Mouse (Mus musculus) neural tube, embryonic 13.5 days (tissue): ENCODE measurements around the gene Kcnk4. TPM values are rescaled to one million over a fixed set of nuclear protein-coding genes. Genes with fewer than 3 reads are reported as not detected.

Experiments
- ATAC-seq: fragments of 200-750 bp; cut with Nextera tagmentation; 2 replicates; pipeline ENCODE4 v1.8.0; 2017; ENCODE audit warnings: low read depth, mild to moderate bottlenecking, moderate TSS enrichment, moderate library complexity
- H3K27ac ChIP-seq: fragments of 300-500 bp; sonication (generic); replicated peaks from 2 replicates; pipeline ENCODE4 v1.5.1; 2015; ENCODE audit warnings: moderate library complexity, mild to moderate bottlenecking, inconsistent platforms
- H3K27me3 ChIP-seq: fragments of 300-500 bp; sonication (generic); 2 replicates; pipeline ENCODE4 v1.6.1; 2015; ENCODE audit warnings: mild to moderate bottlenecking, inconsistent platforms
- H3K36me3 ChIP-seq: fragments of 300-500 bp; sonication (generic); 2 replicates; pipeline ENCODE4 v1.6.1; 2015; ENCODE audit warnings: mild to moderate bottlenecking, inconsistent platforms
- H3K4me1 ChIP-seq: fragments of 300-500 bp; sonication (generic); replicated peaks from 2 replicates; pipeline ENCODE4 v1.6.1; 2015; ENCODE audit warnings: inconsistent platforms
- H3K4me2 ChIP-seq: fragments of 300-500 bp; sonication (generic); 2 replicates; pipeline ENCODE4 v1.6.1; 2015; ENCODE audit warnings: inconsistent platforms, mild to moderate bottlenecking, moderate library complexity
- H3K4me3 ChIP-seq: fragments of 300-500 bp; sonication (generic); 2 replicates; pipeline ENCODE4 v1.5.1; 2015; ENCODE audit warnings: mild to moderate bottlenecking, inconsistent platforms
- H3K9ac ChIP-seq: fragments of 300-500 bp; sonication (generic); 2 replicates; pipeline ENCODE4 v1.6.1; 2015; ENCODE audit warnings: moderate library complexity, mild to moderate bottlenecking, inconsistent platforms
- H3K9me3 ChIP-seq: fragments of 300-500 bp; sonication (generic); 2 replicates; pipeline ENCODE4 v1.6.1; 2016; ENCODE audit warnings: inconsistent platforms
- WGBS: fragments of 180-500 bp; shearing (Covaris S2); methylation state at CpG from one replicate; pipeline ENCODE4 v1.1.7; 2015; 5-methylcytosine and 5-hydroxymethylcytosine counted together
- polyA plus RNA-seq: library from polyadenylated mRNA; unstranded; fragments of >200 nt; fragmentation: Nextera tagmentation; extraction: Ambion mirVana; gene quantifications from 2 replicates; pipeline ENCODE4 v1.2.1, GENCODE M21; 2015

Gene Kcnk4
- polyA plus RNA-seq, 1 experiment from 2014 or later, result 5.2 TPM

DNA sequence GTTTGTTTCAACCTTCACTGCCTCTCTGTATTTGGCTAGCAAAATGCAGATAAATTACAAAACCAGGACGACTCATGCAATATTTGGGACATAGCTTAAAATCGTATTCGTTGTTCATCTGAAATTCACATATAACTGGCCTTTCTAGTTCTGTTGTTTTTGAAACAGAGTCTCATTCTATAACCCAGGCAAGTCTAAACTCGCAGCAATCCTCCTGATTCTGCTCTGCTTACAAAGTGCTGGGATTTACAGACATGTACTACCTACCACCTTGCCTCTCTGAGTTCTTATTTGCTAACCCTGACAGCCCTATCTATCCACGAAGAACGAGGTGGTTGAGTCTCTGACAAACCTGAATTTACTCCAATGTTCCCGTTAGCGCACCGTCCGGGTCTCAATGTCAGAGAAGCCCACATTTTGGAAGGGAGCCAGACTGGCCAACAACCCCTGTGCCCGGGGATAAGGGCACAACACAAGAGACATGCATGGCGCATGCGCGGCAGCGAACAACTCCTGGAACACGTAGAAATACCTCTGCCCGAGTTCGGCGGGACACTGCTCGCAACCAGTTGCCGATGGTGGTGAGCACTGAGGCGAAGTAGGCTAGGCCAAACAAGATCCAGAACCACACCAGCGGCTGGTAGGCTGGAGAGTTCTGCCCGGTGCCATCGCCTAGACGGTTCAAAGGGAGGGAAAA lies 7.6 kb downstream of the Kcnk4 start:
- H3K4me1 ChIP-seq, result peaks cover 28% of the 10 kb centered on the region
- H3K9me3 ChIP-seq, result no peaks in the 10 kb centered on the region
- 14% methylated on average over 26 of the region's 26 CpGs for WGBS
- no peak overlapping the region for H3K27ac ChIP-seq
- no peak overlapping the region for H3K9ac ChIP-seq
- H3K36me3 ChIP-seq, result no peaks in the 10 kb centered on the region
- peak overlapping the region; percentile 43 for H3K4me2 ChIP-seq
- peaks cover 88% of the 10 kb centered on the region for H3K27me3 ChIP-seq
- no peak for ATAC-seq
- H3K4me3 ChIP-seq, result peak overlapping the region; percentile 14; the same call in 1 of the 2 replicates

GRCm38 (mm10) chr19:6925611-6926329 lies 8.5 kb downstream of the Kcnk4 start:
- H3K27ac ChIP-seq, result no peak overlapping the region
- peaks cover 79% of the 10 kb centered on the region for H3K27me3 ChIP-seq
- H3K4me2 ChIP-seq, result peak overlapping the region; percentile 34
- H3K4me3 ChIP-seq, result peak overlapping the region; percentile 24
- 6% methylated on average over 40 of the region's 40 CpGs for WGBS
- H3K36me3 ChIP-seq, result no peaks in the 10 kb centered on the region
- ATAC-seq, result no peak
- no peaks in the 10 kb centered on the region for H3K9me3 ChIP-seq
- H3K9ac ChIP-seq, result 0 out of 2 replicates have a peak overlapping the region, but pooled peaks have one; percentile 31
- peaks cover 32% of the 10 kb centered on the region for H3K4me1 ChIP-seq

- H3K4me2 ChIP-seq, result peak within 1 kb of the TSS; percentile 34
- H3K4me3 ChIP-seq, result peak within 1 kb of the TSS; percentile 24
- H3K27me3 ChIP-seq, result peaks cover 75% of the 10 kb centered on the region
- peak within 1 kb of the TSS; percentile 31; the same call in 1 of the 2 replicates for H3K9ac ChIP-seq
- H3K27ac ChIP-seq, result no peak within 1 kb of the TSS
- no peaks in the 10 kb centered on the region for H3K9me3 ChIP-seq
- H3K36me3 ChIP-seq, result no peaks in the 10 kb centered on the region
- H3K4me1 ChIP-seq, result peaks cover 37% of the 10 kb centered on the region
- no peak for ATAC-seq
- WGBS, result 2% methylated on average over 9 of the region's 9 CpGs
Observed at GRCm38 (mm10) chr19:6925307-6925573, 9.1 kb downstream of the Kcnk4 start, which contains the start of gene Catsperz. Gene Catsperz (minus strand): TSS chr19:6925380.

DNA sequence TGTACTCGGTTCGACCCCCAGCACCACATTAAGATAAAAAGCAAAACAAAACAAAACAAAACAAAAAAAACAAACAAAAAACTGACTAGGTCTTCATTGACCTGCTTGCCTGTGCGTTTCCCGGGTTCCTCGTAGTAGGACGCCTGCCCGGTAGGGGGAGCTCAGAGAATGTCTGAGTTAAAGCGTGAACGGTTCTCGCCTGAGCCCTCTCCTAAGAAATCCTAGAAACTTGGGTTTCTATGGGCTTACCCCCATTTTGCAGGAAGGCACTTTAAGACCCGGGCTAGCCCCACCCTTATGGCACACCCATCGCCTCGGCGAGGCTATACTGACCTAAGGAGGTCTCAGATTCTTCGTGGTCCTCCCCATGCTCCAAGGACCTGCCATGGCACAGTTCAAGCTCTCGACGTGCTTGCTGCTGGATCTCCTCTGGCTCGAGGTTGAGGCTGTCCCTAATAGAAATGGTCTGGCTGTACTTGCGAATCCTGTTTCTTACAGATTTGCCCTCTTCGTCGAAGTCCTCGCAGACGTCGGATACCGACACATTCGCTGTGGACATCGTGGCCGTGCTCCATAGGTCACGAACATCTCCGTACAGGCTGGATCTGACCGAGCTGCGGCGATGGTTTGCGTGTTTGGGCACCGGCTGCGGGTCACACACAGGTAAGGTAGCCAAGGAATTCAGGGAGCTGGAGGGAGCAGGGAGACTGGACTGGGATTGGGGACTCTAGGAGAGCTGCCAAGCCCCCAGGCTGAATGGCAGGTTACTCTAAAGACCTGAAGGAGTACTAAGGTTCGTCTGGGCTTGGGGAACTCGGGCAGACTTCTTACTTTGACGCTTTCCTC lies 9.6 kb downstream of the Kcnk4 start:
- peak overlapping the region; percentile 24 for H3K4me3 ChIP-seq
- H3K27ac ChIP-seq, result no peak overlapping the region
- peaks cover 43% of the 10 kb centered on the region for H3K4me1 ChIP-seq

DNA sequence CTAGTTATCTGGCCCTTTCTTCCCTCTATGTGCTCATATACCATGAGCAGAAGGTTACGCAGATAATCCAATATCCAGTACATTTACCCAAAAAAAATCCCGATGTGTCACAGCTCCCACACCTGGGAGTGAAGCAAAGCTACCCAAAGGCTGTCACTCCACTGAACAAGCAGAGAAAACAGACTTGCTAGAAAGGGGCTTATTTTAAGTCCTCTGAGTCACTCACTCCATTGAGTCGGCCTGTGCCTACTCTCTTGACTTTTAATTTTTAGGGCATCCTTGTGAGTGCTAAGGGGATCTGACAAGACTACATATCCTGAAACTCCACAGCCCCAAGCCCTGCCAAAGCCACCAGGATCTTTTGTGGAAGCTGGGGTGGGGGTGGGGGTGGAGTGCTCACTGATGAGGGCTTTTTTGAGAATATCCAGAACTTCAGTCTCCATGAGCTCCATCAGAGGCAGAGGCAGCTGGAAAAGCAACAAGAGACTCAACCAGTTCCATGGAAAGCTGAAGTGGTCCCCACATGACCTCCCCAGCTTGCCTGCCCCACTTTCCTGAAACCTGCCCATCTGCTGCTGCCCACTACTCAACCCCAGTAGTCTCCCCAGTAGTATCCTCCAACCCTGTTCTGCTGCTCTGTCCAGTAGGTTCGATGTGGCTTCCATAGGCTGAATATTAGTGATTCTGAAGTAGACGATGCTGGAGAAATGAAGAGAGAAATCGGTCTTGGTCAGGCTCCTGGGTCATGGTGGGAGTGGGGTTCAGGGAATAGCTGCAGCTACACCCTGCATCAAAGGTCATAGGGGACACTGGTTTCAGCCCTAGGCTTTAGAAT lies 11.2 kb downstream of the Kcnk4 start:
- peak overlapping the region; percentile 97 for H3K4me2 ChIP-seq
- peaks cover 57% of the 10 kb centered on the region for H3K27me3 ChIP-seq
- peak overlapping the region; percentile 75; the same call in 1 of the 2 replicates for H3K4me3 ChIP-seq
- ATAC-seq, result no peak
- H3K36me3 ChIP-seq, result no peaks in the 10 kb centered on the region
- H3K9ac ChIP-seq, result no peak overlapping the region
- no peaks in the 10 kb centered on the region for H3K9me3 ChIP-seq
- H3K27ac ChIP-seq, result no peak overlapping the region
- peaks cover 47% of the 10 kb centered on the region for H3K4me1 ChIP-seq
- 70% methylated on average over 6 of the region's 6 CpGs for WGBS

More for the DNA sequence above, 9.6 kb downstream of the Kcnk4 start:
- Histone ChIP-seq H3K9me3 (no peaks in the 10 kb centered on the region), H3K4me2 (peak overlapping the region; percentile 34), H3K36me3 (no peaks in the 10 kb centered on the region), H3K9ac (peak overlapping the region; percentile 31; the same call in 1 of the 2 replicates), H3K27me3 (peaks cover 70% of the 10 kb centered on the region)
- no peak for ATAC-seq
- WGBS, result 2% methylated on average over 39 of the region's 39 CpGs

- Histone ChIP-seq H3K9ac (peak within 1 kb of the TSS; percentile 91), H3K4me2 (peak within 1 kb of the TSS; percentile 97), H3K27me3 (peaks cover 45% of the 10 kb centered on the region), H3K27ac (peak within 1 kb of the TSS; percentile 92), H3K36me3 (no peaks in the 10 kb centered on the region), H3K9me3 (no peaks in the 10 kb centered on the region), H3K4me1 (peaks cover 43% of the 10 kb centered on the region), H3K4me3 (peak within 1 kb of the TSS; percentile 75)
- under 1% methylated on average over 66 of the region's 66 CpGs for WGBS
- peak; percentile 94 for ATAC-seq
Observed at GRCm38 (mm10) chr19:6921647-6922567, 12.4 kb downstream of the Kcnk4 start, which contains the start of gene Esrra. Gene Esrra (minus strand): TSS chr19:6921813.

DNA sequence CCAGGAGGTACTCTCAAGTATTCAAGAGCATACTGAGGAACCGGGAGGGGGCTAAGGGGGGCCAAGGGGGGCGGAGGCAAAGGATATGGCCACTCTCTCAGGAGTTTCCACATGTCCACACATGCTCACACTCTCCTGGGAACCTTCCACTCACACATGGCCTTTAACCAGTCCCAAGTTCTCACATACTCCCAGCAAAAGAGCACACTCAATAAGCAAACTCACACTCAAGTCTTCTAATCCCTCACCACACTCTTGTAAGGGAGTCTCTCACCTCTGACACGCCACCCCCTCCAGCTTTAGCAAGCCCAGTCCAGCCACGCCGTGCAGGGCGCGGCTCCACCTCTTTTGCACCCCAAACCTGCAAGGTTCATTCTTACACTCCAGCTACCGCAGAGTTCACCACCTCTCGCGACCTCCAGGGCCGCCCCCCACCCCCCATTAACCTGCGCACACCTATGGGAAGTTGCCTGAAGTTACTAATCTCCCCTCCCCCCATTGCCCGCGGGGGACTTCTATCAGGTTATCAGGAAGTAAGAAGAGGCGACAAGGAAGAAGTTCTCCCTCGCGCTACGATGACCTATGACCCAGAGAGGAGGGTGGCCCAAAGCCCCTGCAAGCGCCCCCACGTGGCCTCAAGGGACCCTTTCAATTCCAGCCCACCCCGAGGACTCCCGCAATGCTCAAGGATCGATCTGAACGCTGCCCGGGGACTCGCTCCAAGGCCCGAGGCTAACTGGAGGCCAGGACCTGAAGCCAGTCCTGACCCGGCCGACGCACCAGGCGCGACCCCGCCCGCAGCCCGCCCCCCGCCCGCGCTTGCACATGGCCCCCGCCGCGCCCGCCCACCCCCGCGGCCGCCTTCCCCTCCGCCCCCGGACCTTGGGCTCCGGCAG lies 13.3 kb downstream of the Kcnk4 start:
- Histone ChIP-seq H3K9ac (peak overlapping the region; percentile 91), H3K4me2 (peak overlapping the region; percentile 97), H3K4me1 (peaks cover 38% of the 10 kb centered on the region), H3K4me3 (peak overlapping the region; percentile 75), H3K27me3 (peaks cover 36% of the 10 kb centered on the region), H3K27ac (peak overlapping the region; percentile 92), H3K9me3 (no peaks in the 10 kb centered on the region), H3K36me3 (no peaks in the 10 kb centered on the region)
- ATAC-seq, result peak; percentile 41
- WGBS, result 2% methylated on average over 48 of the region's 48 CpGs

DNA sequence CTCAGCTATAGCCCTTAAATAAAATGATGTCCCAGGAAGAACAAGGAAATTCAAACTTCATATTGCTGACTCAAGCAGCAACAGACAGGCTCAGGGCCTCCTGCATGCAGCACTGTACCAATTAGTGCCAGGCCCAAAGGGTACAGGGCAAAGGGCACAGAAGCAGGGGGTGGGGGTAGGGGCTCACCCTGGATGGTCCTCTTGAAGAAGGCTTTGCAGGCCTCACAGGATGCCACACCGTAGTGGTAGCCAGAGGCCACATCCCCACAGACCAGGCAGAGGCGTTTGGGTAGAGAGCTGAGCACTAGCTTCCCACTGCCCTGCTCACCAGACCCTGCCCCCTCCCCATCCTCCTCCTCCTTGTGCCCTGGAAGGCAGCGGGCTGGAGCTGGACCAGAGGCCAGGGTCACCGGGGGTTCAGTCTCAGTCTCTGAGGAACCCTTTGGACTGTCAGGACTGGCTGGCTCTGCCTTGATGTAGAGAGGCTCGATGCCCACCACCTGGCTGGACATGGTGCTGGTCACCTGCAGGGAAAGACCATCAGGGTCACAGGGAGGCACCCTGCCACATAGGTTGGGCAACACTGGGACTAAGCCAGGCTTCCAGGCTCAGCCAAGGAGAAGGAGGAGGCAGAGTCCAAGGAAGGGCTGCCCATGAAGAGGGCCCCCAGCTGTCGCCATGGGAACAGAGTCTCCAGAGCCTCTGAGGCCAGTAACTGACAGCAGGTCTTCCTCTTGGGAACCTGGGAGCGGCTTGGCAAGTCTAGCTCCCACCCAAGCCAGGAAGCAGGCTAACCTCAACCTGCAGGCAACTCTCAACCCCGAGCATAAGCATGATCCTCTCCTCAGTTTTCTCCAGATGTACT lies 14.2 kb downstream of the Kcnk4 start:
- Histone ChIP-seq H3K27ac (no peak overlapping the region), H3K4me1 (peaks cover 29% of the 10 kb centered on the region), H3K4me2 (peak overlapping the region; percentile 97), H3K36me3 (no peaks in the 10 kb centered on the region), H3K9me3 (no peaks in the 10 kb centered on the region), H3K9ac (peak overlapping the region; percentile 91), H3K4me3 (peak overlapping the region; percentile 75), H3K27me3 (peaks cover 27% of the 10 kb centered on the region)
- no peak for ATAC-seq
- 40% methylated on average over 8 of the region's 8 CpGs for WGBS

DNA sequence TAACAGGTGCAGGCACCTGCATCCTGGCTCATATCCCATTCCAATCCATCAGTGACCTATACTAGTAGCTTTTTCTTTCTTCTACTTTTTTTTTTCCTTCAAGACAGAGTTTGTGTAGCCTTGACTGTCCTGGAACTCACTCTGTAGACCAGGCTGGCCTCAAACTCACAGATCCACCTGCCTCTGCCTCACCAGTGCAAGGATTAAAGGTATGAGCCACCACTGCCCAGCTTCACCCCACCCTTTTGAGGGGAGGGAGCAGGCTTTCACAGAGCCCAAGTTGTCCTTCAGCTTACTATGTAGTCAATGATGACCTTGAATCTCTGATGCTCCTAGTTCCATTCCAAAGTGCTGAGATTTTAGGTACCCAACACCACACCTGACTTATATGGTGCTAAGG lies 14.9 kb downstream of the Kcnk4 start:
- Histone ChIP-seq H3K9me3 (no peaks in the 10 kb centered on the region), H3K9ac (no peak overlapping the region), H3K27me3 (peaks cover 20% of the 10 kb centered on the region), H3K4me3 (no peak overlapping the region), H3K36me3 (no peaks in the 10 kb centered on the region), H3K4me2 (peak overlapping the region; percentile 97), H3K27ac (no peak overlapping the region), H3K4me1 (peaks cover 23% of the 10 kb centered on the region)
- ATAC-seq, result no peak
